Mouse (Mus musculus) common myeloid progenitor, adult 5-6 weeks (primary cell): ENCODE measurements around the gene Fscn1. TPM values are rescaled to one million over a fixed set of nuclear protein-coding genes. Genes with fewer than 3 reads are reported as not detected.

Source experiments
- ATAC-seq: replicated peaks from 2 replicates; pipeline ENCODE4 v1.8.0; 2016; ENCODE audit warnings: low read depth, mild to moderate bottlenecking, moderate TSS enrichment, inconsistent platforms; ENCODE audit not compliant: poor library complexity, severe bottlenecking
- total RNA-seq: library from RNA; stranded (forward); fragments of 200-1000, 187-1606 nt; gene quantifications from 2 replicates; pipeline ENCODE4 v1.2.3, GENCODE M21; 2017

Gene Fscn1
- 0.64 TPM in 1 of 2 replicates, not detected in the other for total RNA-seq

- 0 out of 2 replicates have a peak, but pooled peaks have one; percentile 48 for ATAC-seq
These were observed at the start of gene Fscn1 for GRCm38 (mm10) chr5:142959576-142960556. Fscn1 (plus strand) TSS chr5:142960343.

- no peak for ATAC-seq
These were observed 48.5 kb upstream of the Fscn1 start for GRCm38 (mm10) chr5:142911629-142912028.

GRCm38 (mm10) chr5:142912320-142912719 is 47.8 kb upstream of the Fscn1 start:
- no peak for ATAC-seq

DNA sequence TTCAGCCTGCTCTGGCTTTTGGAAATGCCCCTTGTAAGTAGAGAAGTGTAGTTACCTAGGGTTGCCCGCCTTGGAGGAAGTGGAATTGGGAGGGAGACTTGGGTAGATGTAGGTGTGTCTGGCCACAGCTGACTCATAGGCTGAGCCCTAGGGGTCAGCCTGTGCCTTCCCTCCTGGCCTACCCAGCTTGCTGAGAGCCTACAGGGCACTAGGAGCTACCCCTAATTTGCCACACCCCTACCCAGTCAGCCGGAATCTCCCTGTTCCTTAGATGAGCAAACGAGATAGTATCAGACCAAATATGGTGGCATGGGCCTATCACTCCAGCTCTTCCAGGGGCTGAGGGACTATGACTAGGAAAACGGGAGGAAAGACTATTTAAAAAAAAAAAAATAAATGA is 47.4 kb upstream of the Fscn1 start:
- ATAC-seq, result peak; percentile 15; the same call in 1 of the 2 replicates

DNA sequence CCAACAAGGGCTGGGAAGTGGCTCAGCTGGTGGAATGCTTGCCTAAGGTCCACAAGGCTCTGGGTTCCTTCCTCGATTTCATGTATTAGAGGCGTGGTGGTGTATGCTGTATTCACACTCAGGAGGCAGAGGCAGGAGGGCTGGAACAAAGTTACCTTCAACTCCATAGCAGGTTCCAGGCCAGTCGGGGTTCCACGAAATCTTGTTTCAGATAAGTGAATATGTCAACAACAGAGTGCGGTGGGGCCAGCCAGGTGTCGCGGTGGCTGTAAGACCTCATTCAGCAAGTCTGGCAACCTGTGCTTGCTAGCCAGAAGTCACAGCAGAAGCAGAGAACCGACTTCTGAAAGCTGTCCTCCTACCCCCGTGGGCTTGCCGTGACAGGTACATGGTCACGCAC is 44.9 kb upstream of the Fscn1 start:
- no peak for ATAC-seq

GRCm38 (mm10) chr5:142916593-142916992 is 43.5 kb upstream of the Fscn1 start:
- no peak for ATAC-seq

DNA sequence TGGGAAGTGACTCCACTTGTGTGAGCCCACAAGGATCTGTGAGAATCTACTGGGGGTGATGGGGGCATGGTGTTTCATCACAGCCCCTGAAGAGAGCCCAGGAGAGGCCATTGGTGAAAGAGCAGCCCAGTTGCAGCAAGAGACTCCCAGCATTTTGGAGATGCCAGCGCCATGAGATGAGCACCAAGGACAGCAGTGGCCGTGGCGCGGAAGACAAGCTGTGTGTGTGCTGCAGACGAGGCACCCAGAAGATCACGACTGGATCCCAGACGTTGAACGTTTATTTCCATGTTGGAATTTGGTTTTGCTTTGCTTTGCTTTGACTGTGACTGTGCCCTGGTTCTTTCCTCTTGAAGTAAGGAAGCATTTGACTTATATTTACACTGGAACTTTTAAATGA is 42.7 kb upstream of the Fscn1 start:
- ATAC-seq, result no peak

GRCm38 (mm10) chr5:142920311-142921073 is 39.7 kb upstream of the Fscn1 start:
- ATAC-seq, result peak; percentile 98

DNA sequence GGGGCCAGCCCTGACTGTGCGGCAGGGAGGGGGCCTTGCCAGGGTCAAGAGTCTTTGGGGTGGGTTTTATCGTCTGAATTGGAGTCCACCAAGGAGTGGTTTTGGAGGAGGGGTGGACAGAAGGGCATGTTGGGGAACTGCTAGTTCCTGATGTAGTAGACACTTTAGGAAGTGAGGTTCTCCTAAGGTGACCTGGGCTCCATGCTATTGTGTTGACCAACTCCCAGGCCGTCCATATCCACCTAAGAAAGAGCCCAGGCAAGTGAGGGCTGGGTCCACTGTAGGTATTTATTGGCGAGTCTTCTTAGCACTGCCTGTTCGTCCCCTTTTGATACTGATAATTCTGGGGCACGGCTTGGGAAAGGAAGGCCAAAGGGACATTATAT is 39.1 kb upstream of the Fscn1 start:
- ATAC-seq, result no peak

DNA sequence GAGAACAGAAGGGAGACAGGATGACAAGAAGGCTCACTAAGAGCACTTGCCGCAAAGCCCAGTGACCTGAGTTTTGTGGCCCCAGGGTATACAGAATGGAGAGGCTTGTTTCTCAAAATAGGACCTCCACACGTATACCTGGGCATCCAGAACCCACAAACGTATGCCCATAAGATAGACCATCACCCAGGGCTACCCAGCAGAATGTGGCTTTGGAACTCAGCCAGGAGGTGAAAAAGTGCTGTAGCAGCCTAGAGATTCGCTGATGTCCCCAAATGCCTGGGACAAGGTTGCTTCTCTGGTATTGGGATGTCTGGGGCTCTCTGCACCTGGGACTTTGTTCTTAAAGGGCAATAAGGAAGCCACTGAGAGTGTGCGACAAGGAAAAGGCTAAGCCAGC is 37.9 kb upstream of the Fscn1 start:
- ATAC-seq, result no peak

GRCm38 (mm10) chr5:142923781-142924180 is 36.4 kb upstream of the Fscn1 start:
- ATAC-seq, result no peak

GRCm38 (mm10) chr5:142924336-142924959 is 35.7 kb upstream of the Fscn1 start:
- ATAC-seq, result no peak

- peak; percentile 57 for ATAC-seq
These were observed 33.8 kb upstream of the Fscn1 start for GRCm38 (mm10) chr5:142926204-142926939.

DNA sequence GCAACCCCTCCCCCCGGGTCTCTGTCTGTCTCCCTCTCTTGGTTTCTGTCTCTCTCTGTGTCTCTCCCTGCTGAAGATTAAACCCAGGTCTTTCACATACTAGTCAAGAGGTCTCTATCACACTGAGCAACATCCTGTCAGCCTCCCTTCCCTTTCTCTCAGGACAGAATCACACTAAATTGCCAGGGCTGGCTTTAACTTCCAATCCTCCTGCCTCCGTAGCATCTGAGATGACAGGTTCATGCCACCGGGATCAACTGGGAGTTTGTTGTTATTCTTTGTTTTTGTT is 33.3 kb upstream of the Fscn1 start:
- ATAC-seq, result no peak

GRCm38 (mm10) chr5:142927341-142927930 is 32.7 kb upstream of the Fscn1 start:
- ATAC-seq, result no peak

- ATAC-seq, result peak; percentile 79
These were observed 31.3 kb upstream of the Fscn1 start for GRCm38 (mm10) chr5:142928749-142929399.

DNA sequence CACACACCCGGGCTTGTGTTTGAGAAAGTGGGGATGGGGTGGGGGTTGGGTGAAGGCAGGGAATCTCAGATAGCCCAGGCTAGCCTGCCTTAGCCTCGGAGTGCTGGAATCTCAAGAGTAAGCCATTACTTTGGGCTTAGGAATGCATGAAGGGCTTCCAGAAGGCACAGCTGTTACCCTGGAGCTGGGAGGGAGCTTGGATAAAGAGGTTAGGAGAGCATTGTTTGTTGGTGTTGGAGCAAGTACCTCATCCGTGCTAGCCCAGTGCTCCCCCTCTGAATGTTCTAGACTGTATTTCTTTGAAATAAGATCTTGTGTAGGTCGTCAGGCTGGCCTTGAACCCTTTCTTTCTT is 30.8 kb upstream of the Fscn1 start:
- peak; percentile 2; the same call in 1 of the 2 replicates for ATAC-seq

- ATAC-seq, result no peak
These were observed 28.9 kb upstream of the Fscn1 start for GRCm38 (mm10) chr5:142931241-142931745.

DNA sequence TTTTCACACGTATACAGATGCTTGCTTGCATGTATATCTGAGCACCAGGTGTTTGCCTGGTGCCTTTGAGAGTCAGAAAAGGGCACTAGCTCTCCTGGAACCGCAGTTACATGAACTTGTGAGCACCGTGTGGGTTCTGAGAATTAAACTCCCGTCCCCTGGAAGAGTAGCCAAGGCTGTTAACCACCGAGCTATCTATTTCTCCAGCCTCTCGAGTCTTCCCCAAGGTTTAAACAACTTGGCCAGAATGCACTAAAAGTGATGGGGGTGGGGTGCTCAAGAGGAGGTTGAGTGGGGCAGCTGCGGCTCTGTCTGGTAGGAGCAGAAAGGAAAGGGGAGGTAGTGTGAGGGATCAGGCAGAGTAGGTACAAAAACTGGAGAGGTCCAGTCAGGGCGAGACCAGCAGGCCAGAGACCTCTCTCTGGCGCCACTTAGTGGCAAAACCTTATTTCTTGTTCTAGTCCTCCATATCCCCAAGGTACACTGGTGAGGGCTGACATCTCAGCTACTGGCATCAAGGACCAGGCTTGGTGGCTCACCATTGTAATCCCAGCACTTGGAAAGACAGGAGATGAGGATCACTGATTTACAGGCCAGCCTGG is 28.0 kb upstream of the Fscn1 start:
- peak; percentile 64 for ATAC-seq
